Mouse (Mus musculus) adrenal gland, postnatal 14 days (tissue): ENCODE measurements around the gene Hoxc11. TPM values are rescaled to one million over a fixed set of nuclear protein-coding genes. Genes with fewer than 3 reads are reported as not detected.

Experiments
- DNase-seq: peaks from one replicate; pipeline ENCODE4 v3.0.0; 2021; ENCODE audit warnings: mixed read lengths
- total RNA-seq: library from RNA; stranded (reverse); gene quantifications from 2 replicates; pipeline ENCODE4 v1.2.3, GENCODE M21; 2021

Hoxc11 gene
- total RNA-seq, 1 experiment from 2014 or later: not detected

GRCm38 (mm10) chr15:102937036-102937666, 17.1 kb upstream of the Hoxc11 start:
- DNase-seq: no peak

- no peak for DNase-seq
These were observed 14.7 kb upstream of the Hoxc11 start for GRCm38 (mm10) chr15:102939256-102940155.

- no peak for DNase-seq
These were observed 11.3 kb upstream of the Hoxc11 start for GRCm38 (mm10) chr15:102942739-102943467.

GRCm38 (mm10) chr15:102943468-102943813, 10.8 kb upstream of the Hoxc11 start:
- DNase-seq: no peak

GRCm38 (mm10) chr15:102945185-102946077, 8.8 kb upstream of the Hoxc11 start:
- no peak for DNase-seq

GRCm38 (mm10) chr15:102947276-102947675, 7.0 kb upstream of the Hoxc11 start:
- DNase-seq: no peak

- DNase-seq: no peak
These were observed 5.4 kb upstream of the Hoxc11 start for GRCm38 (mm10) chr15:102948842-102949241.

GRCm38 (mm10) chr15:102949696-102950095, 4.5 kb upstream of the Hoxc11 start:
- no peak for DNase-seq

GRCm38 (mm10) chr15:102950877-102951276, 3.4 kb upstream of the Hoxc11 start:
- no peak for DNase-seq

- DNase-seq: no peak
These were observed 666 bp upstream of the Hoxc11 start for GRCm38 (mm10) chr15:102953561-102953960.

GRCm38 (mm10) chr15:102955007-102955382, 768 bp downstream of the Hoxc11 start:
- DNase-seq: no peak

GRCm38 (mm10) chr15:102955833-102956640, 1.8 kb downstream of the Hoxc11 start:
- DNase-seq: no peak

GRCm38 (mm10) chr15:102956906-102957305, 2.7 kb downstream of the Hoxc11 start:
- DNase-seq: no peak

- DNase-seq: no peak
These were observed 5.5 kb downstream of the Hoxc11 start for GRCm38 (mm10) chr15:102959663-102960191.

- DNase-seq: no peak
These were observed 7.5 kb downstream of the Hoxc11 start for GRCm38 (mm10) chr15:102961728-102962127.

- DNase-seq: no peak
These were observed 8.3 kb downstream of the Hoxc11 start for GRCm38 (mm10) chr15:102962492-102962891.

- DNase-seq: no peak
These were observed 9.0 kb downstream of the Hoxc11 start for GRCm38 (mm10) chr15:102963259-102963658.

- peak; percentile 45 for DNase-seq
These were observed 9.7 kb downstream of the Hoxc11 start for GRCm38 (mm10) chr15:102963671-102964640.
